Mouse (Mus musculus): Measurements from ENCODE around the gene Fcmr.

Gene Fcmr

GRCm38 (mm10) chr1:130865541-130866221 lies at the start of gene Fcmr:
Gene Fcmr, plus strand, starts transcription at chr1:130865669.
- no peak for DNase-seq

- DNase-seq = peak; percentile 74
Measured at GRCm38 (mm10) chr1:130819737-130820136, 45.7 kb upstream of the Fcmr start.

- DNase-seq = peak; percentile 60
Measured at GRCm38 (mm10) chr1:130820316-130821148, 44.9 kb upstream of the Fcmr start.

GRCm38 (mm10) chr1:130821149-130821471 lies 44.4 kb upstream of the Fcmr start:
- DNase-seq = no peak

GRCm38 (mm10) chr1:130821911-130822625 lies 43.4 kb upstream of the Fcmr start:
- peak; percentile 96 for DNase-seq

GRCm38 (mm10) chr1:130826448-130826847 lies 39.0 kb upstream of the Fcmr start, which contains the start of gene Pigr:
Gene Pigr, plus strand, starts transcription at chr1:130826684.
- DNase-seq = peak; percentile 63

- peak; percentile 56 for DNase-seq
Measured at GRCm38 (mm10) chr1:130828656-130829055, 36.8 kb upstream of the Fcmr start.

GRCm38 (mm10) chr1:130829906-130830830 lies 35.3 kb upstream of the Fcmr start:
- no peak for DNase-seq

GRCm38 (mm10) chr1:130832230-130833149 lies 33.0 kb upstream of the Fcmr start:
- DNase-seq = peak; percentile 95

- peak; percentile 92 for DNase-seq
Measured at GRCm38 (mm10) chr1:130835161-130835936, 30.1 kb upstream of the Fcmr start.

- peak; percentile 84 for DNase-seq
Measured at GRCm38 (mm10) chr1:130838288-130838687, 27.2 kb upstream of the Fcmr start.

- DNase-seq = peak; percentile 85
Measured at GRCm38 (mm10) chr1:130840599-130841379, 24.7 kb upstream of the Fcmr start.

- DNase-seq = no peak
Measured at GRCm38 (mm10) chr1:130841621-130842020, 23.8 kb upstream of the Fcmr start.

GRCm38 (mm10) chr1:130844516-130844915 lies 21.0 kb upstream of the Fcmr start:
- DNase-seq = no peak

- DNase-seq = no peak
Measured at GRCm38 (mm10) chr1:130849530-130850214, 15.8 kb upstream of the Fcmr start.

GRCm38 (mm10) chr1:130850405-130850804 lies 15.1 kb upstream of the Fcmr start:
- DNase-seq = no peak

- DNase-seq = no peak
Measured at GRCm38 (mm10) chr1:130854819-130855218, 10.7 kb upstream of the Fcmr start.

- DNase-seq = peak; percentile 63
Measured at GRCm38 (mm10) chr1:130855723-130856122, 9.7 kb upstream of the Fcmr start.

GRCm38 (mm10) chr1:130857456-130857855 lies 8.0 kb upstream of the Fcmr start:
- DNase-seq = no peak

All from kidney, adult 9 months (tissue).